Mouse (Mus musculus): ENCODE results near the gene Dcaf7. TPM values are rescaled to one million over a fixed set of nuclear protein-coding genes. Genes with fewer than 3 reads are reported as not detected.

Gene Dcaf7
- polyA plus RNA-seq (2012; rRNA removed; ENCODE audit: low replicate concordance), result 21.7 and 50.7 TPM in 2 replicates

GRCm38 (mm10) chr11:106036548-106037417 lies at the start of gene Dcaf7:
Gene Dcaf7, plus strand, starts transcription at chr11:106036872.

GRCm38 (mm10) chr11:105994375-105994774 lies 42.3 kb upstream of the Dcaf7 start, which contains the start of gene Ace3:
Gene Ace3, plus strand, starts transcription at chr11:105994675.

GRCm38 (mm10) chr11:106007821-106008220 lies 28.9 kb upstream of the Dcaf7 start, which contains the start of gene Kcnh6:
Gene Kcnh6, plus strand, starts transcription at chr11:106008124.

GRCm38 (mm10) chr11:106065923-106066571 lies 29.4 kb downstream of the Dcaf7 start, which contains the start of gene Taco1:
Gene Taco1, plus strand, starts transcription at chr11:106066061.

GRCm38 (mm10) chr11:106083708-106084701 lies 47.3 kb downstream of the Dcaf7 start, which contains the start of gene Map3k3:
Gene Map3k3, plus strand, starts transcription at chr11:106084613.

Other genes starting within 250 kb of the Dcaf7 start
- gene Cyb561, start 83.5 kb upstream of the Dcaf7 start, polyA plus RNA-seq (2012; rRNA removed; ENCODE audit: low replicate concordance), result 13.6 and 21.6 TPM in 2 replicates
- gene Ace, start 68.9 kb upstream of the Dcaf7 start, polyA plus RNA-seq (2012; rRNA removed; ENCODE audit: low replicate concordance), result 27.2 and 58.8 TPM in 2 replicates
- gene Ace3, start 42.2 kb upstream of the Dcaf7 start, polyA plus RNA-seq (2012; rRNA removed; ENCODE audit: low replicate concordance), result not detected in 2 replicates
- not detected in 2 replicates for gene Kcnh6, start 28.7 kb upstream of the Dcaf7 start, polyA plus RNA-seq (2012; rRNA removed; ENCODE audit: low replicate concordance)
- gene Taco1, start 29.2 kb downstream of the Dcaf7 start, polyA plus RNA-seq (2012; rRNA removed; ENCODE audit: low replicate concordance), result 14.8 and 16.0 TPM in 2 replicates
- 55.5 and 69.5 TPM in 2 replicates for gene Map3k3, start 47.7 kb downstream of the Dcaf7 start, polyA plus RNA-seq (2012; rRNA removed; ENCODE audit: low replicate concordance)
- gene Gm10840, start 124.0 kb downstream of the Dcaf7 start, polyA plus RNA-seq (2012; rRNA removed; ENCODE audit: low replicate concordance), result not detected in 2 replicates
- gene Limd2, start 124.0 kb downstream of the Dcaf7 start, polyA plus RNA-seq (2012; rRNA removed; ENCODE audit: low replicate concordance), result 33.1 and 61.0 TPM in 2 replicates
- 30.3 and 44.5 TPM in 2 replicates for gene Strada, start 165.3 kb downstream of the Dcaf7 start, polyA plus RNA-seq (2012; rRNA removed; ENCODE audit: low replicate concordance)
- gene Ccdc47, start 179.5 kb downstream of the Dcaf7 start, polyA plus RNA-seq (2012; rRNA removed; ENCODE audit: low replicate concordance), result 16.5 and 20.1 TPM in 2 replicates
- 11.1 and 17.4 TPM in 2 replicates for gene Ddx42, start 180.1 kb downstream of the Dcaf7 start, polyA plus RNA-seq (2012; rRNA removed; ENCODE audit: low replicate concordance)
- 18.4 and 42.8 TPM in 2 replicates for gene Ftsj3, start 219.2 kb downstream of the Dcaf7 start, polyA plus RNA-seq (2012; rRNA removed; ENCODE audit: low replicate concordance)
- 59.4 and 62.2 TPM in 2 replicates for gene Psmc5, start 219.3 kb downstream of the Dcaf7 start, polyA plus RNA-seq (2012; rRNA removed; ENCODE audit: low replicate concordance)
- 130 and 218 TPM in 2 replicates for gene Smarcd2, start 236.1 kb downstream of the Dcaf7 start, polyA plus RNA-seq (2012; rRNA removed; ENCODE audit: low replicate concordance)
- 0.23 and 0.58 TPM in 2 replicates for gene Tcam1, start 239.8 kb downstream of the Dcaf7 start, polyA plus RNA-seq (2012; rRNA removed; ENCODE audit: low replicate concordance)

All from subcutaneous adipose tissue, adult 2 months (tissue).